Mouse (Mus musculus) retina, postnatal 1 day (tissue): ENCODE results near the gene Prdm15.

Experiments used
- DNase-seq: peaks from one replicate; pipeline ENCODE4 v3.0.0-alpha.2; 2012

Gene Prdm15

GRCm38 (mm10) chr16:97851741-97852319 is at the start of gene Prdm15:
Gene Prdm15 (minus strand): TSS chr16:97851850.
- peak; percentile 89 for DNase-seq

GRCm38 (mm10) chr16:97897346-97898024 is 45.8 kb upstream of the Prdm15 start:
- DNase-seq = no peak

GRCm38 (mm10) chr16:97887762-97888161 is 36.1 kb upstream of the Prdm15 start:
- no peak for DNase-seq

GRCm38 (mm10) chr16:97883696-97884095 is 32.0 kb upstream of the Prdm15 start:
- DNase-seq = no peak

GRCm38 (mm10) chr16:97882891-97883290 is 31.2 kb upstream of the Prdm15 start:
- DNase-seq = no peak

GRCm38 (mm10) chr16:97879134-97879533 is 27.5 kb upstream of the Prdm15 start:
- DNase-seq = peak; percentile 64

GRCm38 (mm10) chr16:97877502-97877901 is 25.9 kb upstream of the Prdm15 start:
- no peak for DNase-seq

GRCm38 (mm10) chr16:97875101-97875500 is 23.5 kb upstream of the Prdm15 start:
- DNase-seq = no peak

- DNase-seq = no peak
Measured at GRCm38 (mm10) chr16:97874376-97874775, 22.7 kb upstream of the Prdm15 start.

GRCm38 (mm10) chr16:97872657-97873056 is 21.0 kb upstream of the Prdm15 start:
- peak; percentile 55 for DNase-seq

GRCm38 (mm10) chr16:97869193-97870102 is 17.8 kb upstream of the Prdm15 start:
- no peak for DNase-seq

GRCm38 (mm10) chr16:97863932-97864467 is 12.3 kb upstream of the Prdm15 start:
- DNase-seq = no peak

GRCm38 (mm10) chr16:97856050-97856449 is 4.4 kb upstream of the Prdm15 start:
- DNase-seq = no peak

- peak; percentile 90 for DNase-seq
Measured at GRCm38 (mm10) chr16:97851061-97851740, 449 bp downstream of the Prdm15 start.

- no peak for DNase-seq
Measured at GRCm38 (mm10) chr16:97850667-97851060, 986 bp downstream of the Prdm15 start.

GRCm38 (mm10) chr16:97848832-97849231 is 2.8 kb downstream of the Prdm15 start:
- no peak for DNase-seq

GRCm38 (mm10) chr16:97844967-97845937 is 6.4 kb downstream of the Prdm15 start:
- no peak for DNase-seq

- no peak for DNase-seq
Measured at GRCm38 (mm10) chr16:97832154-97832553, 19.5 kb downstream of the Prdm15 start.

GRCm38 (mm10) chr16:97828207-97828606 is 23.4 kb downstream of the Prdm15 start:
- DNase-seq = no peak

- no peak for DNase-seq
Measured at GRCm38 (mm10) chr16:97823311-97824007, 28.2 kb downstream of the Prdm15 start.

- DNase-seq = no peak
Measured at GRCm38 (mm10) chr16:97819532-97819931, 32.1 kb downstream of the Prdm15 start.
